Mouse (Mus musculus) lung, postnatal 0 days (tissue): ENCODE data around the gene Cdh13.

ENCODE experiments used
- CTCF ChIP-seq: IDR thresholded peaks from 2 replicates; pipeline ENCODE4 v1.5.1; 2016; ENCODE audit warnings: antibody characterized with exemption, mild to moderate bottlenecking
- EP300 ChIP-seq: IDR thresholded peaks from 2 replicates; pipeline ENCODE4 v1.6.1; 2016; ENCODE audit warnings: antibody characterized with exemption, mild to moderate bottlenecking, control low read depth

GRCm38 (mm10) chr8:119358175-119358574, 1074.6 kb downstream of the Cdh13 start:
- no peak for TF ChIP-seq CTCF
- TF ChIP-seq EP300 = no peak
